Mouse (Mus musculus): ENCODE data around the gene Lrrc8b. TPM values are rescaled to one million over a fixed set of nuclear protein-coding genes. Genes with fewer than 3 reads are reported as not detected.

The Lrrc8b gene
- polyA plus RNA-seq, 1 experiment from 2014 or later, result 14.8 TPM

DNA sequence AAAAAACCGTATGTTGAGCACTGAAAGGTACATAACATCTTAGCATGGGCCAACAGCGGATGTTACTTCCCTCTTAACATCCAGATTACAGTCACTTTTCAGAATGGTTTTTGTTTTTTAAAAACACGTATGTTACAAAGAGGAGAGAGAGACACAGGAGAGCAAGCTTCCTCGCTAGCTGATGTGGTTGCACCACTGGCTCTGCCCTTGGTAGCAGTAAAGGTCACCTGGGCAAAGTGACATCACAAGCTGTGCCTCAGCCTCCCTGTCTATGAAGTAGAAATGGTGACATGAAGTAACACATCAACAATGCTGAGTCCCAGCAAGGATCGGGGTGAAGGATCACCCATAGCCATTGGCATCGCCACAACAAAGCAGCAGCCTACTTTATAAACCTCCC lies 93.2 kb downstream of the Lrrc8b start:
- no peaks in the 10 kb centered on the region for H3K4me1 ChIP-seq
- no peak overlapping the region for H3K9ac ChIP-seq
- no peaks in the 10 kb centered on the region for H3K9me3 ChIP-seq
- H3K4me2 ChIP-seq (replicated peaks), result no peak overlapping the region
- no peak overlapping the region for H3K4me3 ChIP-seq
- H3K36me3 ChIP-seq, result no peaks in the 10 kb centered on the region
- no peak overlapping the region for H3K27ac ChIP-seq
- ATAC-seq (ENCODE audit: low FRiP score, low read depth), result no peak
- H3K27me3 ChIP-seq (replicated peaks), result no peaks in the 10 kb centered on the region
- 92% methylated on average over 6 of the region's 6 CpGs for WGBS

GRCm38 (mm10) chr5:105512297-105512696 lies 96.7 kb downstream of the Lrrc8b start:
- H3K4me1 ChIP-seq, result no peaks in the 10 kb centered on the region
- WGBS, result 81% methylated on average over 4 of the region's 4 CpGs
- no peak overlapping the region for H3K4me2 ChIP-seq (replicated peaks)
- H3K9me3 ChIP-seq, result no peaks in the 10 kb centered on the region
- H3K4me3 ChIP-seq, result no peak overlapping the region
- H3K27me3 ChIP-seq (replicated peaks), result no peaks in the 10 kb centered on the region; the same call in 1 of the 2 replicates
- no peak overlapping the region for H3K9ac ChIP-seq
- ATAC-seq (ENCODE audit: low FRiP score, low read depth), result no peak
- no peaks in the 10 kb centered on the region for H3K36me3 ChIP-seq
- H3K27ac ChIP-seq, result no peak overlapping the region

GRCm38 (mm10) chr5:105515532-105515931 lies 100.0 kb downstream of the Lrrc8b start:
- H3K36me3 ChIP-seq, result no peaks in the 10 kb centered on the region
- no peak for ATAC-seq (ENCODE audit: low FRiP score, low read depth)
- no peaks in the 10 kb centered on the region for H3K9me3 ChIP-seq
- H3K9ac ChIP-seq, result no peak overlapping the region
- H3K27me3 ChIP-seq (replicated peaks), result no peaks in the 10 kb centered on the region; the same call in 1 of the 2 replicates
- no peak overlapping the region for H3K4me2 ChIP-seq (replicated peaks)
- no peak overlapping the region for H3K4me3 ChIP-seq
- peaks cover 6% of the 10 kb centered on the region for H3K4me1 ChIP-seq
- whole genome bisulfite sequencing, result 75% methylated on average over 6 of the region's 6 CpGs
- no peak overlapping the region for H3K27ac ChIP-seq

GRCm38 (mm10) chr5:105516290-105516689 lies 100.7 kb downstream of the Lrrc8b start:
- no peak for ATAC-seq (ENCODE audit: low FRiP score, low read depth)
- Histone ChIP-seq H3K36me3 (no peaks in the 10 kb centered on the region), H3K4me2 (replicated peaks) (no peak overlapping the region), H3K9me3 (no peaks in the 10 kb centered on the region), H3K4me3 (no peak overlapping the region), H3K27me3 (replicated peaks) (no peaks in the 10 kb centered on the region; the same call in 1 of the 2 replicates), H3K4me1 (peaks cover 6% of the 10 kb centered on the region), H3K9ac (no peak overlapping the region), H3K27ac (no peak overlapping the region)
- WGBS, result 71% methylated on average over 3 of the region's 3 CpGs

- no peaks in the 10 kb centered on the region for H3K36me3 ChIP-seq
- no peaks in the 10 kb centered on the region; the same call in 1 of the 2 replicates for H3K27me3 ChIP-seq (replicated peaks)
- no peak overlapping the region for H3K27ac ChIP-seq
- WGBS, result 14% methylated on average over 7 of the region's 7 CpGs
- peak overlapping the region; percentile 75; the same call in 1 of the 2 replicates for H3K9ac ChIP-seq
- H3K4me3 ChIP-seq, result peak overlapping the region; percentile 71
- H3K9me3 ChIP-seq, result no peaks in the 10 kb centered on the region
- H3K4me1 ChIP-seq, result peaks cover 6% of the 10 kb centered on the region
- peak overlapping the region; percentile 86 for H3K4me2 ChIP-seq (replicated peaks)
- ATAC-seq (ENCODE audit: low FRiP score, low read depth), result 0 out of 2 replicates have a peak, but pooled peaks have one; percentile 11
Observed at GRCm38 (mm10) chr5:105517992-105518625, 102.5 kb downstream of the Lrrc8b start.

DNA sequence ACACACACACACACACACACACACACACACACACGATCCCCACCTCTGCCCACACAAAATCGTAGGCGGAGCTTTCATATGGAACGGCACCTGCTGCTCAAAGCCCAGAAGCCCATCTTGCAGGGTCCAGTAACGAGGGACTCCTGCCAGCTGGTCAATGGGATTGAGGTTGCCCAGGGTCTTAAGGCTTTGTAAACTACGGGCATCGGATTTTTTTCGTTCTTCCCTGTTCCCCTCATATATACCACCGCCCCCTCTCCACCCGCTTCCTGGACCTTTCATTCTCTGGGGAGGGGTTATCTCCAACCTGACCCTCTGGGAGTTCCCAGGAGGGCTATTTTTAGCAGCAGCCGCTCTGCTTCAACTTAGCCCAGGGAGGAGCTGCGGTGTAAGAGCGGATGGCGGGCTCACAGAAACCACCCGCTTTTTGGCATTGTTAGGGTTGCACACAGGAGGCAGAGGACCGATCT lies 103.1 kb downstream of the Lrrc8b start:
- Histone ChIP-seq H3K27me3 (replicated peaks) (no peaks in the 10 kb centered on the region; the same call in 1 of the 2 replicates), H3K9ac (peak overlapping the region; percentile 75), H3K4me1 (peaks cover 6% of the 10 kb centered on the region), H3K9me3 (no peaks in the 10 kb centered on the region), H3K27ac (no peak overlapping the region; the same call in 1 of the 2 replicates), H3K4me2 (replicated peaks) (peak overlapping the region; percentile 86), H3K36me3 (no peaks in the 10 kb centered on the region), H3K4me3 (peak overlapping the region; percentile 71)
- WGBS, result under 1% methylated on average over 16 of the region's 16 CpGs
- peak; percentile 43 for ATAC-seq (ENCODE audit: low FRiP score, low read depth)

- H3K27me3 ChIP-seq (replicated peaks), result no peaks in the 10 kb centered on the region; the same call in 1 of the 2 replicates
- H3K36me3 ChIP-seq, result no peaks in the 10 kb centered on the region
- peak within 1 kb of the TSS; percentile 86 for H3K4me2 ChIP-seq (replicated peaks)
- peak within 1 kb of the TSS; percentile 62 for H3K27ac ChIP-seq
- WGBS, result under 1% methylated on average over 72 of the region's 93 CpGs
- peak within 1 kb of the TSS; percentile 75 for H3K9ac ChIP-seq
- peak within 1 kb of the TSS; percentile 71 for H3K4me3 ChIP-seq
- no peaks in the 10 kb centered on the region for H3K9me3 ChIP-seq
- peaks cover 6% of the 10 kb centered on the region for H3K4me1 ChIP-seq
- ATAC-seq (ENCODE audit: low FRiP score, low read depth), result peak; percentile 89
Observed at GRCm38 (mm10) chr5:105519096-105519975, 103.8 kb downstream of the Lrrc8b start, which contains the start of gene Lrrc8c. Gene Lrrc8c (plus strand): TSS chr5:105519388.

DNA sequence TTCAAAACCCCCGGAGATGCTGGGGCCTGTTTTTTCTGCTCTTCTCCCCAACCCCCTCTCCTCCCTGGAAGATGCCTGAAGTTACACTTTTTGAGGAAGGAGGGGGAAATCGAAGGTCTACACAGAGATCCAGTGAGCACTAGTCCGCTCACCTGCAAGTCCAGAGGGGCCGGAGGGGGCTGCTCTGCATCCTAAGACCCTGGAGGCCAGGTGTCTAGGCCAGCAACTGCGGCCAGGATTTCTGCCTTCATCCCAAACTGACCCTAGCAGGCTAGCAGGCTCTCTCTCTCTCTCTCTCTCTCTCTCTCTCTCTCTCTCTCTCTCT lies 104.4 kb downstream of the Lrrc8b start:
- H3K9me3 ChIP-seq, result no peaks in the 10 kb centered on the region
- peak; percentile 14 for ATAC-seq (ENCODE audit: low FRiP score, low read depth)
- 4% methylated on average over 5 of the region's 5 CpGs for WGBS

GRCm38 (mm10) chr5:105520442-105520965 lies 104.9 kb downstream of the Lrrc8b start:
- H3K9me3 ChIP-seq, result no peaks in the 10 kb centered on the region
- no peak overlapping the region for H3K27ac ChIP-seq
- H3K36me3 ChIP-seq, result no peaks in the 10 kb centered on the region
- H3K4me1 ChIP-seq, result peaks cover 6% of the 10 kb centered on the region
- H3K9ac ChIP-seq, result no peak overlapping the region
- no peaks in the 10 kb centered on the region; the same call in 1 of the 2 replicates for H3K27me3 ChIP-seq (replicated peaks)
- no peak for ATAC-seq (ENCODE audit: low FRiP score, low read depth)
- 70% methylated on average over 9 of the region's 9 CpGs for WGBS
- peak overlapping the region; percentile 86 for H3K4me2 ChIP-seq (replicated peaks)
- peak overlapping the region; percentile 71 for H3K4me3 ChIP-seq

More for the DNA sequence above, 104.4 kb downstream of the Lrrc8b start:
- no peaks in the 10 kb centered on the region for H3K36me3 ChIP-seq
- H3K4me3 ChIP-seq, result peak overlapping the region; percentile 71
- no peak overlapping the region for H3K27ac ChIP-seq
- H3K27me3 ChIP-seq (replicated peaks), result no peaks in the 10 kb centered on the region; the same call in 1 of the 2 replicates
- H3K4me1 ChIP-seq, result peaks cover 6% of the 10 kb centered on the region
- peak overlapping the region; percentile 75 for H3K9ac ChIP-seq
- H3K4me2 ChIP-seq (replicated peaks), result peak overlapping the region; percentile 86

DNA sequence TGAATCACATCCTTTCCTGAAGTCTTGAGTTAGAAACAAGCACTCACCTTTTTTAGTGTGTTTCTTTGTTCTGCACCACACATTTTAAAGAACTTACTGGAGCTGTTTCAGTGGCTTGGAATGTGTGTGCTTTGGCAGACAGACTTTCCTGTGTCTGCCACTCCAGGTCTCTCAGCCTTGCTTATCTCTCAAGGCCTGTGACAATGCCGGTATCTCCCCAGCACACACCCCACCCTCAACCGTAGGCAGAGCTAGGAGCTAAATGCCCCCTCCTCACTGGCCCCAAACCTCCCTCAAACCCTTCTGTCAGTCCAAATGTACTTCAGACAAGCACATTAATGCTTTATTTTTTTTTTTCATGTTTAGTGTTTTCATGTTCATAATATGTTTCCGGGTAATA lies 107.9 kb downstream of the Lrrc8b start:
- H3K27ac ChIP-seq, result no peak overlapping the region
- peaks cover 6% of the 10 kb centered on the region; the same call in 1 of the 2 replicates for H3K4me1 ChIP-seq
- WGBS, result 85% methylated on average over 3 of the region's 3 CpGs
- no peak overlapping the region for H3K9ac ChIP-seq
- peaks cover 6% of the 10 kb centered on the region; the same call in 1 of the 2 replicates for H3K36me3 ChIP-seq
- H3K4me2 ChIP-seq (replicated peaks), result no peak overlapping the region
- H3K4me3 ChIP-seq, result no peak overlapping the region
- no peaks in the 10 kb centered on the region for H3K9me3 ChIP-seq
- H3K27me3 ChIP-seq (replicated peaks), result no peaks in the 10 kb centered on the region
- ATAC-seq (ENCODE audit: low FRiP score, low read depth), result no peak

DNA sequence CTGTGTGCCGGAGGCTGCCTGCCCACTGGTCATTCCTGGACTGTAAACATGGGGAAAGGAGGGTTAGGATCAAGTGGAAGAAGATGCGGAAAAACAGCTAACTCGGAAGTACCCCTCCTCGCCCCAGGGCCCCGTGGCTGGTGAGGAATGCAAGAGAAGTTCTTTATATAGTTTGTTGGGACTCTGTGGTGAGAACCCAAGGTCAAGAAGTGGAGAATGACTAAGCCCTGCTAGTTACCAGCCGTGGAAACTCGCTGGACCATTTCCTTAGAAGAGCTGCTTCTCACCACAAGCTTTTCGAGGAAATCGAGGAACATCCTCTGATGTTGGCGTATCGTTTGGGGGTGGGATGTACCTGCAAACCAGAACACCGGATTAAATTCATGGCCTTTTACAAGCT lies 109.4 kb downstream of the Lrrc8b start:
- WGBS, result 93% methylated on average over 12 of the region's 12 CpGs
- H3K4me1 ChIP-seq, result peaks cover 3% of the 10 kb centered on the region; the same call in 1 of the 2 replicates
- no peak overlapping the region for H3K27ac ChIP-seq
- H3K9ac ChIP-seq, result no peak overlapping the region
- H3K9me3 ChIP-seq, result no peaks in the 10 kb centered on the region
- no peak overlapping the region for H3K4me2 ChIP-seq (replicated peaks)
- no peak for ATAC-seq (ENCODE audit: low FRiP score, low read depth)
- H3K4me3 ChIP-seq, result no peak overlapping the region
- no peaks in the 10 kb centered on the region for H3K27me3 ChIP-seq (replicated peaks)
- H3K36me3 ChIP-seq, result peaks cover 6% of the 10 kb centered on the region; the same call in 1 of the 2 replicates
